Mouse (Mus musculus) spleen, adult 18-20 months (tissue): ENCODE data around the gene Yy1.
"Not testable (repeated sequence)": the region's sequence is repeated elsewhere in the genome, so short reads cannot be mapped to it uniquely, and the experiment has no call there.

Source experiments
- DNase-seq, 2 experiments: peaks; one replicate each; pipeline ENCODE4 v3.0.0; 2022; ENCODE audit warnings: mixed read lengths in 2 of 2

The Yy1 gene

DNA sequence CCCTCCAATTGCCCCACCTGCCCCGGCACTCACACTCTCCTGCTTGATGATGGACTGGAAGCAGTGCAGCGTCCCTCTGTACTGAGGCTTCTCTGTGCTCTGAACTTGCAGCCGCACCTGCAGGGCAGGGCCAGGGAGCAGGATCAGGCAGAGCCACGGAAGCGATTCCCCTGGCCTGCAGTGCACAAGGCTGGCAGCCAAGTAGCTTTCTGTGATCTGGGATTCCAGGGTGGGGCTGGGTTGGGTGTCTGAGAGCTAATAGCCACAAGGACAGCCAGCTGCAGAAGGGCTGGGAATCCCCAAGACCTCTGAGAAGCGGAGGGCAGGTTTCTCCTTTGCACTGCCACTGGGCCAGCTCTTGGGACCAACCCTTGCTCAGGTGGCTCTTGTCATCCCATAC is 34.9 kb downstream of the Yy1 start:
- DNase-seq: no peak

DNA sequence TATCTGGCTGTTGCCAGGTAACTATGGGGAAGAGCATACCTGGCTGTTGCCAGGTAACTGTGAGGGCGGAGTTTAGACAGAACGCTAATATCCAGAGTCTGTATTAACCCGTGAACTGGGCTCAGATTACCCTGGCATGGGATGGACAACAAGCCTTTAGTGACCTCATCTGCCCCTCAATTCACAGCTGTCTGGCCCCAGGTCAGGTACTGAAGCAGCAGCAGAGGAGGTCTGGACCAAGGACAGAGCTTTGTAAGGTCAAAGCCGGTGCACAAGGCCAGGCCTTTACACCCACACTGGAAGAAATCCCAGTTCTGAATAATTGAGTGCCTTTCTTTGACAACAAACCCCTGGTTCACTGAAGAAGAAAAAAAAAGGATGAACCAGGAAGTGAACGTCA is 36.9 kb downstream of the Yy1 start:
- no peak for DNase-seq

DNA sequence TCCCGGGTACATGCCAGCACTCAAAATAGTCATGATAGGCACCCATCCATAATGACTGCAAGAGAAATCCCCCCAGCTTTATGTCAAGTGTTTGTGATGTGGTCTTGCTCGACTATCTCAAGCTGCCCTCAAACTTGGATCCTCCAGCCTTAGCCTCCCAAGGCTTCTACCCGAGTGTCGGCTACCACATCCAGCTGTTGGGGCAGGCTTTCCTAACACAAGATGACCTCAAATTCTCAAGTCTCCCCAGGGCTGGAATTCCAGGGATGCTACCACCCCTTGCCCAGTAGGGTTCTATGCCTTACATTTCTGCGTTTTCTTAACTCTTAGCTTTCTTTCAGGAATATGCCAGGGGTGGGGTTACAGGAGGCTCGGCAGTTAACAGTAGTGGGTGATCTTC is 37.6 kb downstream of the Yy1 start:
- no peak for DNase-seq

DNA sequence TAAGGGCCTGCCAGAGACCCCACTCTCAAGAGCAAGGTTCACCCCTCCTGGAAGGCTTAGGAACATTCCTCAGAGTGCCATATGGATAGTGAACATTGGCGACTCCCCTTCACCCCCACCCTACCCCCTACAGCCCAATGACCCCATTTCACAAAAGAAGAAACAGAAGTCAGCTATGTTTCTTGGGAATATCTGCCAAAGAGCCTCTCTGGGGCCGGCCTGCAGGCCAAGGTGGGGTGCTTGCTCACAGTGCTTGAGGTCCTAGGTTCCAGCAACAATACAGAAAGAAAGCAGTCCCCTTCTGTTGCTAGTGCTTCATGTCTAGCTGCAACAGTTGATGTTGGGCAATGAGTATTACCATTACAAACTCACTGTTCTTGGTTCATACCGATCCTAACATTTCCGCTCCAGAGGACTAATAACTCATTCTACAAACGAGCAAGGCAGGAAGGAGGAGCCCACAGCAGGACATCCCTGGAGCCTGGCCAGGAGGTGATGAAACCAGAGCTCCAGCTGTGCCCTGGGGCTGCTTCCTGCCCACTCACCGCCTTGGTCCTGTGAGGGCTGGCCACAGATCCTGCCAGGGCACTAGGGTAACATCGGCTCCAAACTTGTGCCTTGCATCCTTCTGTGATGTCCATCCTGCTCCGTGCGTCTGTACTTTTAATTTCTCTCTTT is 39.3 kb downstream of the Yy1 start:
- DNase-seq: no peak

DNA sequence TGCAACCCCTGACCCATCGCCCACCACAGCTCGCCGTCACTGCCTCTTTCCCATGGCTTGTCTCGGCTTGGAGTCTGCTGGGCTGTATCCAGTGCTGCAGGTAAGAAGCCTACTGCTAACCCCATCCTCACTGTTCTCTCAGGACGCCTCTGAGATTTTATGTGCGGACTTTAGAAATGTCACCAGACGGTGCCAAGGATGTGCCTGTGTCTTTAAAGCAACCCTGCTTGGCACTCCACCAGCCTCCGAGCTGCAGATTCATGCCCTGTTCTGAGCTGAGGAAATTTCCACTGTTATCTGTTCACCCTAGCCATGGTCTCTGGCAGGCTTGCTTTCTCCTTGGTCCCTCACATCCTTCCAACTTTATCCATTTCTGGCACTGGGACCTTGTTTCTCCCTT is 40.1 kb downstream of the Yy1 start:
- no peak for DNase-seq

DNA sequence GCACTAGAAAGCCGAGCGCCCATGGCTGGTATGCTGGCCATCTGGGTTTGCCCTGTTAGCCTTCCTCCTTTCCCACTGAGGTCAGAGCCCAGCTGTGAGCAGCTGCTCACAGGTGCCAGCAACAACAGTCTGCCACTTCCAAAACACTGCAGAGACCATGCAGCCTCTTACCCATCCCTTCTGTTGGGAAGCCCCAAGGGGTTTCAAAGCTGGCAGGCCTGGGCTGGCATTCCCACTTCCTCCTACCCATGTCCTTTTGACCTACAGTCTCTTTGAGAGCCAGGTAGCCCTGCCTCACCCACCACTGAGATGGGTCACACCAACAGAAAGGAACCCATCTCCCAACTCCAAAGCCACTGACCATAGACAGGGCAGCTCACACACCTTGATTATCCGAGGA is 40.6 kb downstream of the Yy1 start:
- DNase-seq: no peak

DNA sequence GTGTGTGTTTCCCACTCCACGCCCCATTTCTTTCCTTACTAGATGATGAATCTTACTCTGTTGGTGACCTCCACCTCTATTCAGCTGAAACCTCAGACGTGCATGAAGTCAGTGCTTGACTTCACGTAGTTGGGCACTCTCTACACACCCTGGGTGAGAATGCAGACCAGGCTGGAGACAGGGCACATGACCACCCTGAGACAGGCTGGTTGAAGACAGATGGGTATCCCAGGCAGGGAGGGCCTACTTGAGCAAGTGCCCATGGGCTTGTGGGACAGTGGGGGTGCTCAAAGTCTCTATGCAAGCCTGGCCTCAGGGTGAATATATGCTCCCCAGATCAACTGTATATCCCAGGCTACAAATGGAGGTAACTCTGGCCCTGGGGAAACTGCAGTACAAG is 41.6 kb downstream of the Yy1 start:
- no peak for DNase-seq

DNA sequence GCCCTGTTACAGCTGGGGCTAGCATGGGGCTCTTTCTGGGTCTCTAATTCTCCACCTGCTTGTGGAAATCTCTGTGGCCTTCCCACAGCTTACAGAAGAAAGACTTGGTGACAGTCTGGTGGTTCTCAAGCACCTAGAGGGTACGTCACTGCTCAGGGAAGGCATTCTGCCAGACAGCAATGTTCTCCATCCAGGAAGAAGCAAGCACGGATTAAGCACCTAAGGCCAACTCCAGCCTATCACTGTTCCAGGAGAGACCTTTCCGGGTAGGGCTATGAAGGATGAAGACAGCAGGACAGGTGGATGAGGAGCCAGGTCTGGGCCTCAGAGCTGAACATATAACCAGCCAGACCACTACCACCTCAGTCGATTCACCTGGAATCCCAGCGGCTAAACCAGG is 42.0 kb downstream of the Yy1 start:
- DNase-seq: no peak

DNA sequence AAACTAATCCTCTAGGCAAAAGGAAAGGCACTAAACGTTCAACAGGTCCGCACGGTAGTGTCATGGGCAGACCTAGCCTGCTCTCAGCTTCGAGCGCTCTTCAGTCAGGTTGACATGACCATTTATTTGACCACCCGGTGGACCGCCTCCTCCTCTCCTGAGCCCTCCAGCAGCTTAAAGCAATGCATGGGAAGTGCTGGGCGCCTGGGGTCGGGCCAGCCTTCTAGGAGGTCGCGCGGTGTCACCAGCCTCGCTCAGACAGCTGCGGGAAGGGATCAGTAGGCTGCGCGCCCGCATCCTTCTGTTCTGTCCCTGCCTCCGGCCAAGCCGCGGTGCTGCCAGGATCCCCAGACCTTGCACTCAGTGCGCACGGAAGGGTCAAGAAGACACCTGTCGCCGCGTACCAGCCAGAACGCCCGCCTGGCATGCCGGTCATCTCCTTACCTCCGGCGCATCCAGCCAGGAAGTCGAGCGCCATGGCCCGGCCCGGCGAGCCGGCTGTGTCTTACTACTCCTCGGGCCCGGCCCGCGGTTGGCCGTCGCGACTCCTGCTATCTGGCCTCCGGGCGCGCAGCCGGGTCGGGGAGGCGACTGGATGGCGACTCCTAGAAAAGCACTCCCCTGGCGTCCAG is 42.6 kb downstream of the Yy1 start:
- no peak for DNase-seq

DNA sequence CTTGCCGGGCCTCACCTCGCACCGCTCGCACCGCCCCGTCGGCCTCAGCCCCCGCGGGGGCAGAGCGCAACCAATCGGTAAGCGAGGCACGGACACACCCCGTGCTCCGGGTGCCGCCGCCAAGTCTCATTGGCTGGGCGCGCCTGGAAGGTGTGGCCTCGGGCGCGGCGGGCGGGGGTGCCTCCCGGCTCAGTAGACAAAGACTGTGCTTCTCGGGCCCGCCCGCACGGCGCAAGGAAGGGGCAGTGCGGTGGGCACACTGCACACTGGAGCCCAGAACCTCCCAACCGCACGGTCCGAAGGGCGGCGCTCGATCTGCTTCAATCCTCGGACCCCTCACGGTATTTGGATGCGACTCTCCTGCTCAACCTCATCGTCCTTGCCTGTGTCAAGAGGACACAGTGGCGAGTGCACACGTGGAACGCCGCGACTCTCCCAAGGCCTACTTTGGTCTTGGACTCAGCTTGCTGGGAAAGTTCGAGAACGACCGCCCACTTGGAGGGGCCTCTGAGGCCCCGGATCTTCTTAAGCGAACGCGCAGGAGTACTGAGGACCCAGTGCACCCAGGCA is 43.2 kb downstream of the Yy1 start, which contains the start of the genes Slc25a29 and Slc25a47:
Gene Slc25a29, minus strand, starts transcription at position 44 of the 570 bp plus-strand sequence.
Gene Slc25a47, plus strand, starts transcription at position 207 of the 570 bp plus-strand sequence.
- DNase-seq: peak; percentile 88 to 92

DNA sequence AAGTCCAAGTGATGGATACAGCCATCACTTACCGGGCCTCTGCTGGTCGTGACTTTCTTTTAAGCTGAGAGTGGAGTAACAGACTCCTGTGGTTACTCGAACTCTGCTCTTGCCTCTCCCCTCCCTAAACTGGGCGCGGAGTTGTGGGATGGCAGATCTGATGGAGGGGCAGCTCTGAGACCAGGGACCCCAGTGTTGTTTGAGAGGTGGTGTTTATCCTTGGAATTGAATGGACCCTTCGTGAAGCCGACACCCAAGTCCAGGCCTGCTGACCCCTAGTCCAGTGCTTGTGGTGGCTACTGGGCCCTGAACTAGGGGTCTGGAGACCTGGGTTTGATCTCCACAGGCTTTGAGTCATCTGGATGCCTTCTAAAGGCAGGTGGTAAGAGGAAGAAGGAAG is 43.9 kb downstream of the Yy1 start:
- DNase-seq: no peak

DNA sequence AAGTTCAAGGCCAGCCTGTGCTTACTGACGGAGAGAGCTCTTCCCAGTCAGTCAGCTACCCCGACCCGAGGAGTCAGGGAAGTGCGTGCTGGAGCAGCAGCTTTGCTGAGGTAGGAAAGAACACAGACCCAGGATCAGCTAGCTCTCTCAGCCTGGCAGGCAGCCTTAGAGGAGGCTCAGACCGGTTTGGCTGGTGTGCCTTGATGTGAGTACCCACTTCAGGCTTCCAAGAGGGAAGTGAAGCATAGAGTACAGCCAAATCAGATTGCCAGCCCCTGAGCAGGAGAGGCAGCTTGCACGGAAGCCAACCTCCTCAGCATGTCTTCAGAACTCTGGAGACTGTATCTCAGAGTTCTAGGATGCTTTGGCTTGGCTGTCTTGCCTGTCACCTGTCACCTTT is 48.4 kb downstream of the Yy1 start:
- no peak for DNase-seq

DNA sequence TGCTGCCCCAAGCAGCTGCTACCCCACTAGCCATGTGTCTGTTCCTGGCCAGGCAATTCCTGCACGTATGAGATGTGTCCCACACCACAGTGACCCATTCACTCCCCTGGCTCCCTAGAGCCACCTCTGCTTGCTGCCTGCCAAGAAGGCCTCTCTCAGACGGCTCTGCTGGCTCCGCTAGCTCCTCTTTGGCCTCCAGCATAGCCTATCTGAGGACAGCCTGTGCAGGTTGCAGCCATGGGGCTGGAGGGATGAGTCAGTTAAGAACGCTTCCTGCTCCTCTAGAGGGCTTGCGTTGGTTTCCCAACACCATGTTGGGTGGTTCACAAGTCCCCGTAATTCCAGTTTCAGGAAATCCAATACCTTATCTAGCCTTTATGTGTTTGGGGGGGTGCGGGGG is 49.9 kb downstream of the Yy1 start:
- DNase-seq: no peak

DNA sequence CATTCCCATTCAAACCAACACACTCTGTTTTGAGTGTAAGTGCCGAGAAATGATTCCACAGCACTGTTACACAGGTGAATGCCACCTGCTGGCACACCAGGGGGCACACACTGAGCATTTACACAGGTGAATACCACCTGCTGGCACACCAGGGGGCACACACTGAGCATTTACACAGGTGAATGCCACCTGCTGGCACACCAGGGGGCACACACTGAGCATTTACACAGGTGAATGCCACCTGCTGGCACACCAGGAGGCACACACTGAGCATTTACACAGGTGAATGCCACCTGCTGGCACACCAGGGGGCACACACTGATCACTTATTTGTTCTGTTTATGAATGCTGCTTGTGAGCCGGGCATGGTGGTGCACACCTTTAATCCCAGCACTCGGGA is 55.3 kb downstream of the Yy1 start:
- not testable (repeated sequence) for DNase-seq

DNA sequence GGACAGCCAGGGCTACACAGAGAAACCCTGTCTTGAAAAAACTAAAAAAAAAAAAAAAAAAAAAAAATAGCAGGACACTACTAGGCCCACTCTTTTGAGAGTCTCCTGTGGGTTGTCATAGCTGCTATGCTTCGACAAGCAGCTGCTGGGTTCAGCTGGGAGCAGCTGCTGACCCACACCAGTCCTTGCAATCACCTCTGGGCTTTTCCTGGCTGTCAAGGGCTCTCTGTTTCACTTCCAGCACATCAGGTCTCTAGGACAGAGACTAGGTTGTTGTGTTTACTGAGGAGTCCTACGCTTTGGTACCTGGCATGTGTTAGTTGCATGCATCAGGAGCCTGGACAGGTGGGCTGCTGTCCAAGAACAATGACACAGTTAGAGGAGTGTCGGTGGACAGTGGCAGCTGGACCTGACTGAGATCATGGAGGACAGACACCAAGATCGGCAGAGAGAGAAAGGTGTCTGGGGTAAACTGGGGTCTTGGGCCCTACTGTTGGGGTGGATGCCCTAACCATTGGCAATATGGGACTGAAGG is 56.8 kb downstream of the Yy1 start:
- DNase-seq: no peak

DNA sequence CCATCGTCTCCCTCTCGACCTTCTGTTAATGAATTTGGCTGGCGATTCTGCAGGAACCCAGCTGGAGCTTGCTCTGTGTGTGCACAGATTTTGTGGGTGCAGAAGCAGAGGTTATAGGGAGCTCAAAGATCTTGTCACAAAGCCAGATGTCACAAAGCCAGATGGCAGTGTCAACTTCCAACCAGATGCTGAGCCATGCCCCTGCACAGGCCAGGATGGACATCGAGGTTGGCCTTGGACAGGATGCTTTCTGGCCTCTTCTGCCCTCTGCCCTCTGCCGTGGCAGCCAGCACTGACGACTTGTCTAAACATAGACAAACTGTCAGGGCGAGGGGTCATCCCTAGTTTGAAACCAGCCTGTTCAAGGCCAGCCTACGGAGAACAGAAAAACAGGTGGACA is 57.4 kb downstream of the Yy1 start:
- DNase-seq: no peak

DNA sequence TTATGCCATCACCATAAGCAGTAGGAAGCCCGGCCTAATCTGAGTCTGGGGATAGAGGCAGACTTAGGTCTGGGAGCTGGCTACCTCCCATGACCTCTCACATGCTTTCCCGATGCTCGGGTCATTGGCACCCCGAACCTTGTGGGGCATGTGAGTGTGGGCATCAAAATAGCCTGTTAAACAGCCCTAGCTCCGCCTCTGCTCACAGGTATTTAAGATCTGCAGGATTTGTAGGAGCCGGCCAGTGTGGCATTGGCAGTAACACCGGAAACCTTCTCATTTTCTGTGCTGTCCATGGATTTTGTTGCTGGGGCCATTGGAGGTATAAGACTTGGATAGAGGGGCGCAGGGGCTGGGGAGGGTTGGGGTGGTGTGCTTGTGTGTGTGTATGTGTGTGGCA is 58.1 kb downstream of the Yy1 start:
- no peak for DNase-seq

DNA sequence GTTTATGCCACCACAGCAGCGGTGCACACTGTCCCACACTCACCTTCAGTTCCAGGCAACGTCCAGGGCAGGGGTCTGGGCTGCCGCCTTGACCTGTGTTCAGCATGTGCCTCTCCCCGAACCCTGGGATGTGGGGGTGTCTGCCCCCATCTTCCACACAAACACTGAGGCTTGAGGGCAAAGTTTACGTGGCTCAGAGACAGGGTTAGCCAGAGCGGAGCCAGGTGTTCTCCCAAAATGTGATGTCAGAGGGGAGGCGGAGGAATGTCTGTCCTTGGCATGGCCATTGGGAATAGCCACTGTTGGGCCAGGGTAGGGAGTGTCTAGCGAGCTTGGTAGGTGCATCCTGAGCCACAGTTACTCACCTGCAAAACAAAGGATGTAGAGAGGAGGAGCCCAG is 60.0 kb downstream of the Yy1 start:
- DNase-seq: no peak

DNA sequence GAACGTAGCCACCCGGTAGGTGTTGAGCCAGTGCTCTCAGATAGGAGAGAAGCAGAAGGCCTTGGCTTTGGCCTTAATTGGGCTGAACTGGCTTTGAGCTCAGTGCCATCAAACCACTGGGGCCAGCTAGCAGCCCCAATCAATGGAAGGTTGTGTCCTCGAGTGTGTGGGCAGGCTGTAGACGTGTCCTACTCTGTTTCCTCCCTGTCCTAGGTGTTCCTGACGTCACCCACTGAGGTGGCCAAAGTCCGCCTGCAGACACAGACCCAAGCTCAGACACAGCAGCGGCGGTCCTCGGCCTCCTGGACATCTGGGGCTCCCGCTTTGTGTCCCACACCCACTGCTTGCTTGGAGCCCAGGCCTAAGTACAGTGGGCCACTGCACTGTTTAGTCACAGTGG is 62.3 kb downstream of the Yy1 start:
- no peak for DNase-seq

DNA sequence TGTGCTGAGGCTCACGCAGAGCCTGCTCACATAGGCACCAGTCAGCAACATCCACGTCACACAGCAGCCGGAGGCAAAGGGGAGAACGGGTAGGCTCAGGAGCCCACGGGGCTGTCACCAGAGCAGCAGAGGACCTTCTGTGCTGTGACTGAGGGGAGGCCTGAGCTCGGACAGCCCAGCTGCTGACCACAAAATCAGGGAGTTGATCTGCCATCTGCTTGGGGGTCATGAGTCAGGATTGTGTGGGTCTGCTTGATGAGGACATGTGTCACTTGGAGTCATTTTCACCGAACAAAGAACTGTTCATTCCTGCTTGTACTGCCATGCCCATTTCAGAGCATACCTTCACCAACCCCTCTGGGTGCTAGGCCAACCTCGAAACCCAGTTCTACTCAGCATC is 63.4 kb downstream of the Yy1 start:
- no peak for DNase-seq

DNA sequence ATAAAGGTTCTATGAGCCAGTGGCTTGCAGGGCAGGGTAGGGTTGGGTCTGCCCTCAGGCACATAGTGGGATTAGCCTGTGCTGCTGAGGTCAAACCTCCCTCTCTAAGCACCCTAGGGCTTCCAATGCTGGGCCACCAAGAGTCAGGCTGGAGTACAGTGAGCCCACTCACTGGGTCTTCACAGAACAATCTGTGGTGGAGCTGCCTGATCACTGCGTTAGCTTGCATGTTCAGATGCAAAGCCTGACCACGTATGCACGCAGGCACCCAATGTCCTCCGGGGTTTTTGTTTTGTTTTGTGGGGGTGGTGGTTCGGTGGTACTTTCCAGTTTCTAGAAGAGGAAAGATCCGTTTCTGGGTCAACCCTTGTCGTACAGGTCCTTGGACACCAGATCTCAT is 64.3 kb downstream of the Yy1 start:
- no peak for DNase-seq

DNA sequence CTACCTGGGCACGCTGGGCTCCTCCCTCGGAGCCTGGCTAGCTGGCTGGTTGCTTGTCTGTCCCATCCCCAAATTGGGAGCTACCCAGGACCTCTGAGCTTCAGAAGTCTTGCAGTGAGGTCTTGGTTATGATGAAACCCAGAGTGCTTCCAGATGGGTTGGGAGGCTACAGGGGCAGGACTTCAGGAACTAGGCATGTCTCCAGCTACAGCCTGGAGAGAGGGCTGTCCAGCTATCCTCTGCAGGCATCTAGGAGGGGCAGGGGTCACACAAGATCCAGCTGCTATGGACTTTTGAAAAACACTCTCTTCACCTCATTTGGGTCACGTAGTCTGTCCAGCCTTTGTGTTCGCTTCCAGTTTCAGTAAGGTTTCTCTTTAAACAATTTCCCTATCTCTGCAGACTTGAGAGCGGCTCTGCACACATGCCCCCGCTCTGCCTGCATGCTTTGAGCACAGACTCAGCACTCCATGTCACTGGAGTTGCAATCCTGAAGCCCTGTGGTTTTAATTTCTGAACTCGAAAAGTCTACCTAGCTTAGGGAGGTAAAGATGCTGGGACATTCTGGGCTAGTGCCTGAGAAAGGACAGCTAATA is 64.9 kb downstream of the Yy1 start:
- no peak for DNase-seq

DNA sequence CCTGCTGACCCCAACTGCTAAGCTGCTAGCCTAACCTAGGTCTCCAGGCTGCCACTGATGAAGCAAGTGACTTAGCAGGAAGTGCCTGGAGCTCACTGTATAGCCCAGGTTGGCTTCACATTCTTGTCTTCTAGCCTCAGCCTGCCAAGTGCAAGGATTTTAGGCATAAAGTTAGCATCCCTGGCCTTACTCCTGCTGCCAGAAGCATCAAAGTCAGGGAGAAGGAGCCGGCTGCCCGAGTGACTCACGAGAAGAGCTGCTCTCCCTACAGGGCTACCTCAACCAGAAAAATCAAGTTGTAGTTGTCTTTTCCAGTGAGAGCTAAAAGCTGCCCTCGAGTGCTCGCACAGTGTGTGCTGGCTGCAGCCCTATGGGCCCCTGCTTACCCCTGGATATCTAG is 65.7 kb downstream of the Yy1 start:
- DNase-seq: no peak

DNA sequence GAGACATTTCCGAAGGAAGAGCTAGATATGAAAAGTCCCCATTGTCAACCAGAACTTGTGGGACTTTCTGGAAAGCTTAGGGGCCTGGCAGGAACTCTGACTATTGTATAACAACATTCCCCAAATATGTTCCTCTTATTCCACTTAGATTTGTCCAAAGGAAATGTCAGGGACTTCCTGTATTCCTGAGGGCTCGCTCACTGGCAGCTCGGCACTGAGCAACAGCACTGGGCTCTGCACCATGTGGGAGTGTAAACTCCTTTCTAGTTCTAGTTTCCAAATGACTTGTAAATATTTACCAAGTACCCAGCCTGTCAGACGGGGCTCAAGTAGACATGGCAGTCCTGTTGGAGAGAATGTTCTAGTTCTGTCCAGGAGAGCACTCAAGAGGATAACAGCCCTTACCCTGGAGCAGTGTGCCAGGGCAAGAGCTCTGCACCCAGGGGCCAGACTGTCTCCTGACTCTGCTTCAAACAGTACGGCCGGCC is 72.3 kb downstream of the Yy1 start:
- no peak for DNase-seq
